Mouse (Mus musculus) layer of hippocampus, adult 9-11 months (tissue): Measurements from ENCODE around the gene Adamts4.

Source experiments
- DNase-seq: peaks from one replicate; pipeline ENCODE4 v3.0.0; 2022

The Adamts4 gene

DNA sequence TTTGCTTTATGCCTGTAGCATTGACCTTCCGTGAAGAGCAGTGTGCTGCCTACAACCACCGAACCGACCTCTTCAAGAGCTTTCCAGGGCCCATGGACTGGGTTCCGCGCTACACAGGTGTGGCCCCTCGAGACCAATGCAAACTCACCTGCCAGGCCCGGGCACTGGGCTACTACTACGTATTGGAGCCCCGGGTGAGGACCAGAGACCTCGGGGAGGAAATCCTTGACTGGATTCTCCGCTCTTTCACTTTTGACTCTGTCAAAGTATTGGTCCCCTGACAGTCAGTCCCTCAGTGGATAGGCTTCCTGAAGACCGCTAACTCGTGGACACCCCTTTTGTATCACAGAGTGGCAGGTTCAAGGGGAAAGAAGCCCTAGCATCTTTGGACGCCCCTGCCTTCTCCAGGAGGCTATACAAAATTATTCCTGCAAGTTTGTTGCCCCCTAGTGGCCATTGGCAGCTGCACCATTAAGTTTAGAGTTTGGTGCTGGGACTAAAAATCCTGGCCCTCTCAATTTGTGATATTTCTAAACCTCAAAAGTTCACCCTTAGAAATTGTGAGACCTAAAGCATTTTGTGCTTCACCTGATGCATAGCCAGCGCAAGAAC lies 6.8 kb downstream of the Adamts4 start:
- DNase-seq, result no peak

DNA sequence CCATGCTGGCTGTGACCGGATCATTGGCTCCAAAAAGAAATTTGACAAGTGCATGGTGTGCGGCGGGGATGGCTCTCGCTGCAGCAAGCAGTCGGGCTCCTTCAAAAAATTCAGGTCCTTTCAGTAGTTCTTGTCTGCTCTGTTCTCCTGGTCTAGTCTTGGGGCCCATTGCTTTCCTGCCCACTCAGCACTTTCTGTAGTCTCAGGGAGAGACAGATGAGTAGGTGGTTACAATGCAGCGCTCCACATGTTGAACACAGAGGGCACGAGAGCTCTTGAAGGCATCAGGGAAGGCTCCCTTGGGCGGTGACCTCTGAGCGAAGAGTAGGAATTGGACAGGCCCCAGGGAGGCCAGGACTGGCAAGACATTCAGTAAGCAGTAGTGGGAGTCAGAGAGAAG lies 7.6 kb downstream of the Adamts4 start:
- DNase-seq, result no peak

DNA sequence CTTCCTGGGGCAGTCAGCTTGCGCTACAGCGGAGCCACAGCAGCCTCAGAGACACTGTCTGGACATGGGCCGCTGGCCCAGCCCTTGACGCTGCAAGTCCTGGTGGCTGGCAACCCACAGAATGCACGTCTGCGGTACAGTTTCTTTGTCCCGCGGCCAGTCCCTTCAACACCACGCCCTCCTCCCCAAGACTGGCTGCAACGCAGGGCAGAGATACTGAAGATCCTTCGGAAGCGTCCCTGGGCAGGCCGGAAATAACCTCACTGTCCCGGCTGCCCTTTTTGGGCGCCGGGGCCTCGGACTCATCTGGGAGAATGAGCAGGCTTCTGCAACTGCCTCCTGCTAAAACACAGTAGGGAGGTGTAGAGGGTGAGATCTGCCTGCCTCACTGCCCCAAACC lies 8.7 kb downstream of the Adamts4 start:
- DNase-seq, result no peak

DNA sequence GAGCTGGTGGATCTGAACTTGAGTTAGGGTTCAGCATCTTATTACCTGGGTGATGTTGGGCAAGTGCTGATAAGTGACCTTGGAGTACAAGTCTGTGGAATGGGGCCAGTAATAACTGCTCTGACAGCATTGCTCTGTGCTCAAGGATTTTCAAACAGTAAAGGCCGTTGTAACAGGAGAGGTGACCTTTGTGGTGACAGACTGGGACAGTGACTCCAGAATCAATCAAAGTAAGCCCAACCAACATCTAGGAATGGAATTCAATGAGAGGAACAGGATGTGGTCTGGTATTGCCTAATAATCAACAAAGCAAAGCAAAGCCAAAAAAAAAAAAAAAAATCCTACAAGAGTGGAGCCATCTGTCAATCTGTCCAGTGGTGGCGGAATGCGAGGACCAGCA lies 10.1 kb downstream of the Adamts4 start:
- DNase-seq, result no peak

DNA sequence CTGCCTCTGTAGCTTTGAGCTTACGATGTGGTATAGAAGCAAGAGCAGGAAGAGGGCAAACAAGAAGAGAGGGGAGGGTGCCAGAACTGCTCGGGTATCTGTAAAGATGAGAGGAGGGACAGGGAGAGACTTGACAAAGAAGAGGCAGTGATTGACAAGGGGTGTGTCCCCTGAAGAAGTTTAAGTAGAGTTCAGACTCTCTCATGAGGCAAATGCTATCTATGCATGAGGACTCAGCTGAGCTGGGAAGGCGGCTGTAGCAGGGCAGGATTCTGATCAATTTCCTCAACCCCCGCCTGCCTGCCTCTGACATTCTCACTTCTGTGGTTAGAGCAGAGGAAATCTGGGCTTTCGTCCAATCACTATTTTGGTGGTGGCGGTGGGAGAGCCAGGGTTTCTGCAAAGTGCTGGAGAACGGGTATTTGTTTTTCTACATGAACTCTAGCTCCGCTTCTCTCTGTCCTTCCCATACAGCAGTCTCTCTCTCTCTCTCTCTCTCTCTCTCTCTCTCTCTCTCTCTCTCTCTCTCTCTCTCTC lies 12.4 kb downstream of the Adamts4 start:
- DNase-seq, result peak; percentile 93

DNA sequence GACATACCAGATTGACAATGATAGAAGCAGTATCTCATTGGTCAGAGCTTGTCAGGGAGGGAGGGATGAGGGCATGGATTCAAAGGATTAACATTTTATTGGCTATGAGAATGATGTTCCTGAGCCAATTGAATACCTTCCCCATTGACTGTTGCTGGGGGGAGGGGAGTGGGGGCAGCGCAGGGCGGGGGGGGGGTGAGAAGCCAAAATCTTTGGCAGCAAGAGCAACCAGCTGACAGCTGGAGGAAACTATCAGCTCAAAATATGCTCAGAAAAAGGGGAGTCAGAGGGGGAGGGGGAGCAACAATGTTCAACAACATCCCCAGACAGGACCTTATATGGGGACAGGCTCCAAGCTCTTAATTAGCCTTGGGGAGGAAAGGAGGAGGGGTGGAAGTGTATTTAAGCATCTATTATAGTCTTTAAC lies 13.0 kb downstream of the Adamts4 start:
- peak; percentile 80 for DNase-seq

DNA sequence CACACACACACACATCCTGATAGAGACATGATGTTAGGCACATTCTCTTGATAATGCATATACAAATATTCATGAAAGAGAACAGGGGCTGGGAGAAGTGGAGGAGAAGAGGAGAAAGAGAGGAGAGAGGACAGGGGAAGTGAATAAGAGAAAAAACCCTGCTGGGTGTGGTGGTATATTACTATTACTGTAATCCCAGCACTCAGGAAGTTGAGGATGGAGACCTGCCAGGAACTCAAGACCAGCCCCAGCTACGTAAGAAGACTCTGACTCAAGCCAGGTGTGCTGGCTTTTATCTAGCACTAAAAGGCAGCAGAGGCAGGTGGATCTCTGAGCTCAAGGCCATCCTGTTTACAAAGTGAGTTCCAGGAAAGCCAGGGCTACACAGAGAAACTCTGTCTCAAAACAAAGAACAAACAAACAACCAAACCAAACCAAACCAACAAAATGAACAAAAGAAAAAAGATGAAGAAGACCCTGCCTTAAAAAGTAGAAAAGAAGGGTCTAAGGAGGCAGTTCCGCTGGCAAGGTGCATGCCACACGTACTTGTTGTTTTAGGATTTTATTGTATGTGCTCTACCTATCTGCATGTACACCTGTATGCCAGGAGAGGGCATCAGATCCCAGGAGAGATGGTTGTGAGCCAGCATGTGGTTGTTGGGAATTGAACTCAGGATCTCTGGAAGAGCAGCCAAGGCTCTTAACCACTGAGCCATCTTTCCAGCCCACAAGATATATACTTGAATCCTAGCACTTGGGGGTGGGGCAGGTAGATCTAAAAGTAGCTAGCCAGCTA lies 13.6 kb downstream of the Adamts4 start:
- DNase-seq, result no peak

DNA sequence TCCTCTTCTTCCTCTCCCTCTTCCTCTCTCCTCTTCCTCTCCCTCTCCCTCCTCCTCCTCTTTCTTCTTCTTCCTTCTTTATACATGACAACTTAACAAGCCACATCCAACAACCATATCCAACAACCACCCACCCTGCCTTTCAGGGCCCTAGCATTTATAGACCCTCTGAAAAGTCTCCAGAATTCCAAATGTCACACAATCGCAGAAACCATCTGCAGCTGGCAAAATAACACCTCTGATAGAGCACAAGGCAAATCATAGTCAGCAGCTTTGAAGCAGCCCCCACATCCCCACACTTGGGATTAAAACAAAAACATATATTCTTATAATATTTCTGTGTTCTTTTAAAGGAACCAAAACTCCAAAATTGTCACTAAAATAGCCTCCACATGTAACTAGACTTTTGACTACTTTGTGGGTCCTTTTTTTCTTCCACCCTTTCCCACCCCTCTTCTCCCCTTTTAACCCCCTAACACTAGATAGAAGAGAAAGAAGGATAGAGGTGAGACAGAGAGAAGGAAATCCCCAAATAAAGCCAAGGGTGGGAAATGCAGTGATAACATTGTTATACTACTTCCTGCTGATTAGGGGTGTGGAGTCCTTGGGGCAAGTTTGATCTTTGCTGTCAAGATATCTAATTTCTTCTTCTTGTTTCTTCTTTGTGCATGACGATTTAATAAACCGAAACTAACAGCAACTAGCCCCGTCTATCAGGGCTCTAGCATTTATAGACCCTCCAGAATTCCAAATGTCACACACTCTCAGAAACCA lies 15.9 kb downstream of the Adamts4 start:
- DNase-seq, result no peak

DNA sequence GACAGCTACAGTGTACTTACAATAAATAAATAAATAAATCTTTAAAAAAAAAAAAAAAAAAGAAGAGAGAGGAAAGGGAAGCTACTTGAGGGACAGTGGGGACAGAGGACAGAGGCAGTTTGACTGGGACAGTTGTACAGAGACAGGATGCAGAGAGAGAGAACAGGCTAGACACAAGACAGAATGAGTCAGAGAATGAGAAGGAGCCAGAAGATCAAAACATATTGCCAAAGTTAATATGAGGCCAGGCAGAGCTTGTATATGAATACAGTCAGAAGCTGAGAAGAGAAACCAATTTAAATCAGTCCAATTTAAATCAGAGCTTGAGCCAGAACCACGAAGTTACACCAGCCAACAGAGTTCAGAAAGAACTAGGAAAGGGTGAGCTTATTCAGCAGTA lies 18.1 kb downstream of the Adamts4 start:
- no peak for DNase-seq

DNA sequence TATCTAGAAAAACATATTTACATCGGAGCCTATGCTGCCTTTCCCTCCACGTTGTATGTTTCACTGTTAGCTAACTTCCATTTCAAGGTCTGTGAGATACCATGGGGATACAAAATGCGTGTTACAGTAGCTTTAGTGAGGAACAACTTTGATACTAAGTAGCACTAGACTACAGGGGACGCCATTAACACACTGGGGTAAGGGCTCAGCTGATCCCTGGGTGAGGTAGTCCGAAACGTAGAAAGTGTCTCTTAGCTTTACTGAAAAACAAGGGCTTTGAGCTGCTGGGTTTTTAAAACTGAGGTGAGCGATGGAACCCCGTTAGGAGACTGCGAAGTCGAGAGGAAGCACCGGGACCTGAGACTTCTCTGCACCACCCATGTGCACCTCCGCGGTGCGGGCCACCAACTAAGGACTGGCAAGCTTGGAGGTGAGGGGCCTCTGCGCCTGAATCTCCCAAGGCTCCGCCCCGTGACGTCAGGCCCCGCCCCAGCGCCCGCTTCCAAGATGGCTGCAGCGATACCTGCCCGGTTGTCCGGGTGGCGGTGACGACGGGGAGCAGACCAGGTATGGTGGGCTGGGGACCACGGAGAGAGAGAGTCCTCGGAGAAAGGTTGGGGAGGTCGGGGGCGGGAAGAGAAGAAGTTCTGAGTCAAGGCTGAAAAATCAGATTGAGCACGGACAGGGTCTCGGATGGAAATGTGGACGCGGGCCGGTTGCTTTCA lies 19.8 kb downstream of the Adamts4 start, which contains the start of gene B4galt3:
B4galt3 (plus strand) TSS at position 481 of the 725 bp plus-strand sequence.
- DNase-seq, result peak; percentile 95

DNA sequence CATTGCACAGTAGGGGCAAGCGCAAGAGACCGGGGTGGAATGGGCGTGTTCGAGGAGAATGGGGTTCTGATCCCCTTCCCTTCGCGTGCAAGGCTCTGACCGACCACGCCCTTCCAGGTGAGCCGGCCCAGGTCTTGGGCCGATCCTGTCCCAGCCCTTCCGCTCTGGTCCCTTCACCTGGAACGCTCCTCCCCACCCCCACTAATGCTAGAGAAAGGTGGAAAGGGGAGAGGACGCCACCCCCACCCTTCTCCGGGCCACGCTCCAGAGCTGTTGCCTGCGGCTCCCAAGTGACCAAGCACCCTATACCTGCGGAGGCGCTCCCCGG lies 20.3 kb downstream of the Adamts4 start:
- DNase-seq, result no peak

DNA sequence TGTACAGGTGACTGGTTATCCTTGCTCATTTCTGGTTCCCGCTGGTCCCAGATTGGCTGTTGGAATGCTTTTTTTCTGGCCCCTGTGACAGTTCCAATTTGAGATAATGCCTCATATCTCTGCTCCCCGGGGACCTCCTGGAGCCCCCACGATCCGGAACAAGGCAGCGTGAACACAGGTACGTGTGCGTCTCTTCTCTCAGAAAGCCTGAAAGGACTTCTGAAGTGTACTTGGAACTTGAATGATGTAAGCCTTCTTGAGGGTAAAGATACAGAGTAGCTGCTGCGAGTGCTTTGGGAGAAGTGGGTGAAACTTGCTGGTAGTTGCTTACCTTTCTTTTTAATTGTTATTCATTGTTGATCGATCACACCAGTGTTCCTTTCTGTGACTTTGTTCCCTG lies 21.0 kb downstream of the Adamts4 start:
- no peak for DNase-seq

DNA sequence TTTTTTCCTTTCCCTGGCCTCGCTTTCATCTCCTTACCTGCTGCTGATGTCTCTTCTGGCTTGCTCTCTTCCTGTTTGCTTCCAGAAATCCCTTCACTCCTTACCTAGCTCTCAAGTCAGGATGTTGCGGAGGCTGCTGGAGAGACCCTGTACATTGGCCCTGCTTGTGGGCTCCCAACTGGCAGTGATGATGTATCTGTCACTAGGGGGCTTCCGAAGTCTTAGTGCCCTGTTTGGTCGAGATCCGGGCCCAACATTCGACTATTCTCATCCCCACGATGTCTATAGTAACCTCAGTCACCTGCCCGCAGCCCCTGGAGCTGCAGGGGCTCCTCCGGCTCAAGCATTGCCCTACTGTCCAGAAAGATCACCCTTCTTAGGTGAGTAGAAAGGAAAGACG lies 21.4 kb downstream of the Adamts4 start:
- no peak for DNase-seq

DNA sequence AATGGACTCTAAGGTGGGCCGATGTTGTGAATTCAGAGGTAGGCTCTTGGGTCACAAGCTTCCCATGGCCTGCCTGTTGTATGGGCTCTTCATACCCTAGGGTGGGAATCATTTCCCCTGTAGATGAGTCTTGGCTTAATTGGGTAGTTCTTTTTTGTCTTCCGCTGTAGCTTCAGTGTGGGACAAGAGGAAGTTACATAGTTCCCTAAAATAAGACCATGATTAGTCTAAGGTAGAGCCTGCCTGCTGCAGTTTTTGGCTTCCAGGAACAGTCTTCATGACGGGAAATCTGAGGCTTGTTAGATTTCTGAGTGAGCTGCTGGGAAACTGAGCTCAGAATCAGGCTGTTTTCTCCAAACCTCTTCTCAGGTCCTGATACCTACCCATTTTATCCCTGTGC lies 21.9 kb downstream of the Adamts4 start:
- no peak for DNase-seq

DNA sequence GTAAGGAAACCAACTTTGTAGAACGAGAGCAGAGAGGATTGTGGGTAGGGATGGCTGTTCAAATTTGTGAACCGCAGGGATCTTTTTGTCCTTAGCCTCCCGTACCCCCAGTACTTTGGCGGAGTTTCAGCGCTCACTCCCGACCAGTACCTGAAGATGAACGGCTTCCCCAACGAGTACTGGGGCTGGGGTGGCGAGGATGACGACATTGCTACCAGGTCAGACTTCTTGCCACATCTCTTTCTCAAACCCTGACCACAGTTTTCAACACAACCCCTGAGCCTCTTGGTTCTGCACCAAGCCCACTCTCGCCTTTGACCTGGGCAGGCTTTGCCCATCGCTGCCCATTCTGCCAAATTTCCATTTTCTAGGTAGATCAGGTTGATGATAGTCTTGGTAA lies 23.9 kb downstream of the Adamts4 start:
- no peak for DNase-seq

DNA sequence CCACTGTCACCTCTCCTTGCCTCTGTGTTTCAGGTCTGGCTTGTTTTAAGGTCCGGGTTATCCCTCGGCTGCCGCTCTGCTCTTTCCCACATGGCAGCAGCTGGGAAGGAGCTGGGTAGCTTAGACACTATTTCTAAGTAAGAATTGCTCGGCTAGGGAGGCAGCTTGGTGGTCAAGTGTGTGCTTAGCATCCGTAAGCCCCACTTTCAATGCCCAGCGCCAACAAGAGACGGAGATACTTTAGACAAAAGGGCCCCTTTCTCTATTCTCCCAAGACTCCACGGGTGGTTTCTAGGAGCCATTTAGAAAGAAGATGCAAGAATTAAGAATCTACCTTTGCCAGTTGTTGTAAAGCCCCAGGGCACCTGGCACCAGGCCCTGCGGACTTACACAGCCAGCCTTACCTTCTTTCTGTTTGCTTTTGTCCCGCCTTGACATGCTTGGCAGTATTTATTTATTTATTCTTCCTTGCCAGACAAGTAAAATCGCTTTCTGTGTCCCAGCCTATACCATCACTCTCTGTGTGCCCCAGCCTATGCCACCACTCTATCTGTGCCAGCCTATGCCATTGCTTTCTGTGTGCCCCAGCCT lies 25.0 kb downstream of the Adamts4 start:
- DNase-seq, result no peak

DNA sequence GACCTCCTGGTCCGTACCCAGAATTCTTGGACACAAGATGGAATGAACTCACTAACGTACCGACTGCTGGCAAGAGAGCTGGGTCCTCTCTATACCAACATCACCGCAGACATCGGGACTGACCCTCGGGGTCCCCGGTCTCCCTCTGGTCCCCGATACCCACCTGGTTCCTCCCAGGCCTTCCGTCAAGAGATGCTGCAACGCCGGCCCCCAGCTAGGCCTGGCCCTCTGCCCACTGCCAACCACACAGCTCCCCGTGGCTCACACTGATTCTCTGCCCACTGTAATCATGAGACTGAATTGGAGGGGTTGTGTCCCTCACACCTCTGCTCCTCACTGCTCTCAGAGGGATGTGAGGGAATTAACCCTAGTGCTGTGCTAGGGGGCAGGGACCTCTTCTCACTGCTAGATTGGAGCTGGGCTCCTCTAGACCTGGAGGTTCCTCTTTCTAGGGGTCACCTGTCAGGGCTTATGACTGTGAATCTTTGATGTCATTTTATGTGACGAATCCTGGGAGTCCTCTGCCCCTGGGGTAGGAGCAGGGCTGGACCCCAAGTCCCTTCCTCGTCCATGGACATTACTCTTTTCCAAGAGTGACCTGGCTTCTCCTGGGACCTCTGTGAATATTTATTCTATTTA lies 26.0 kb downstream of the Adamts4 start:
- DNase-seq, result no peak

DNA sequence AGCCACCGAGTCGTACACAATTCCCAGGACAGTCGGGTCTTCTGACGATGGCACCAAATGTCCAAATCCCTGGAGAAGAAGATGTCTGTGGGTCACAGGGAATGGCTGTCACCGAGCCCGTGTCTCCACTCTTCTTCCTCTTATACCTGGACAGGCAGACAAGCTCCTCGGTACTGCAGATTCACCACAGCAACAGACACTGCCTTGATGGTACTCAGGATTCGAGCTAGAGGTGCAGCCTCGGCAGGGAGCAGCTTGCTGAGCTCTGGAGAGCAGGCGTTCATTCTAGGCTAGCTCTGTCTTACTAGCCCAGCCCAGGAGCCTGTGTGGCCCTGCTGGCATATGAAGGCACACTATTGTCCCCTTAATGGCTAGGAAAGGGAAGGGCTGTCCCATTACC lies 27.5 kb downstream of the Adamts4 start:
- DNase-seq, result no peak

DNA sequence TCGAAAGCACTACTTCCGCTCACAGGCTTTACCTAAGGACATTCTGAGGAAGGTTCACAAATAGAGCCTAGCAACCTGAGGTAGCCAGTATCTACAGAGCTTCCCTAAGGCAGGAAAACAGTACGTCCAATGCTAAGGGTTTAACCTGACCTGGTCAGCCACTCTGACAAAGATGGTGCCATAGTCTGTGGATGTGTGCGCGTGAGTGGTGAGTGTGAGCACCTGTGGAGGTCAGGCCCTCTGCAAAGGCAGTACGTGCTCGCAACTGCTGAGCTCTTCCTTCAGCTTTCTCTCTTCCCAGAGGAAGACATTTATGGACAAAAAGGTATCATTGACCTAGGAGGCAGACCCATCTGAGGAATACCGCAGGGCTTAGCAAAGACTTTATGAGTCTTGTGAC lies 28.2 kb downstream of the Adamts4 start:
- DNase-seq, result no peak

DNA sequence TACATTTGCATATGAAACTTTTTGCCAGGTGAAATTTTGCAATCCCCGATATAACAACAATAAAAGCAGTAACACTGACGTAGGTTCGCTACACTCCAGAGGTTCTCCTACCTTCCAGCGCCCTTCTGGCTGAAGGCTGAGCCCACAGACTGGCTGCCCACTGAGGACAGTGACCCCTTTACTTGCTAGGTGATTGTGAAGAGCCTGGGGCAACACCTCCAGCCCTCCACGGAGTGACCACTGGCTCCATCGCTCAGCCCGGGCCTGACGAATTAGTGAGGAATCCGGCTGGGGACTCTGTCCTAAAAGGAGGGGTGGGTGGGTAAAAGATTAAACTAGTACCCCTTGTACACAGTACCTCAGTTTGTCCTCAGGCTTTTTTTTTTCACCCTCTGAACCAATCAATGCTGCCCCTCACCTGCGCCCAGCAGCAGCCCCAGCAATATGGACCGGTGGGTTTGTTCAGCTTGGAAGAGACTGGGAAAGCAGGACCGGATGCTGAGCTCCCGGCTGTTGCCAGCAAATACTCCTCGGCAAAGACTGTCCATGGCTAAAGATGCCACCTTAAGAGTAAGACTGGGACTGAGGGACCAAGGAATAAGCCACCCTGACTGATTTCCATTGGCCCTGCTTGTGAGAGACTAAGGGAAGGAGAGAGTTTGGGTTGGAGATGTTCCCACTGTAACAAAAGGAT lies 28.9 kb downstream of the Adamts4 start:
- peak; percentile 2 for DNase-seq

DNA sequence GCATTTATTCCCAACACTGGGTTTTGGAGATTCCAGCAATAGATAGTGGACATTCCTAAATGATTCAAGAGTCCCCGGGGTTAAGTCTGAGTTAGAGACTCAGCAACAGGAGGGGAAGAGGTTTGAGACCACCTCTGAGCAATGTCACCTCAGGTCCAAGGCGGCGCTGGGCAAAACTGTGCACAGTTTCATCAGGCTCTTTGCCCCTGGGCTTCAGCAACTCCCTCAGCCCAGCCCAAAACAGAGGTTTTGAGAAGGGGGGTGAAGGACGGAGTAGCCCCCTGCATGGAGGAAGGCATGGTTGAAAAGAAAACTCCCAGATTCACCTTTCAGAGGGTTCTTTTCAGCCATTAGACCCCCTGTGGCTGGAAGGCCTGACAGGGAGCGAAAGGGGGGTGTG lies 29.5 kb downstream of the Adamts4 start:
- DNase-seq, result peak; percentile 1
